Mouse (Mus musculus): ENCODE data around the gene Fut2.

Gene Fut2

GRCm38 (mm10) chr7:45621443-45621842, 44.8 kb downstream of the Fut2 start, which contains the start of gene Izumo1:
TSS of gene Izumo1 (plus strand) at chr7:45621811.
- no peaks in the 10 kb centered on the region for H3K36me3 ChIP-seq (ENCODE audit: insufficient read depth, low read length)
- TF ChIP-seq NANOG (IDR thresholded peaks at IDR 0.05; ENCODE audit: borderline replicate concordance, low read length) (peak; percentile 35; the same call in 1 of the 2 replicates), CTCF (conservative IDR thresholded peaks at IDR 0.05; ENCODE audit: low read length) (no peak)
- peak within 1 kb of the TSS; percentile 46 for H3K4me3 ChIP-seq (replicated peaks; ENCODE audit: low read length)
- H3K9me3 ChIP-seq (ENCODE audit: low read length): no peaks in the 10 kb centered on the region
- H3K4me1 ChIP-seq (replicated peaks; ENCODE audit: low read depth, low read length): peaks cover 32% of the 10 kb centered on the region
- peaks cover 77% of the 10 kb centered on the region for H3K27me3 ChIP-seq (ENCODE audit: insufficient read depth, low read length)

GRCm38 (mm10) chr7:45619592-45619991, 46.6 kb downstream of the Fut2 start:
- no peaks in the 10 kb centered on the region for H3K9me3 ChIP-seq (ENCODE audit: low read length)
- H3K4me1 ChIP-seq (replicated peaks; ENCODE audit: low read depth, low read length): peaks cover 43% of the 10 kb centered on the region
- TF ChIP-seq POU5F1 (IDR thresholded peaks at IDR 0.05; ENCODE audit: borderline replicate concordance, low read length) (no peak), CTCF (conservative IDR thresholded peaks at IDR 0.05; ENCODE audit: low read length) (no peak), NANOG (IDR thresholded peaks at IDR 0.05; ENCODE audit: borderline replicate concordance, low read length) (no peak)
- peaks cover 79% of the 10 kb centered on the region for H3K27me3 ChIP-seq (ENCODE audit: insufficient read depth, low read length)
- no peak overlapping the region for H3K4me3 ChIP-seq (replicated peaks; ENCODE audit: low read length)
- no peaks in the 10 kb centered on the region for H3K36me3 ChIP-seq (ENCODE audit: insufficient read depth, low read length)

GRCm38 (mm10) chr7:45618316-45618715, 47.9 kb downstream of the Fut2 start:
- TF ChIP-seq NANOG (IDR thresholded peaks at IDR 0.05; ENCODE audit: borderline replicate concordance, low read length) (no peak), POU5F1 (IDR thresholded peaks at IDR 0.05; ENCODE audit: borderline replicate concordance, low read length) (no peak), CTCF (conservative IDR thresholded peaks at IDR 0.05; ENCODE audit: low read length) (no peak)
- Histone ChIP-seq H3K9me3 (ENCODE audit: low read length) (no peaks in the 10 kb centered on the region), H3K27me3 (ENCODE audit: insufficient read depth, low read length) (peaks cover 70% of the 10 kb centered on the region), H3K36me3 (ENCODE audit: insufficient read depth, low read length) (no peaks in the 10 kb centered on the region), H3K4me3 (replicated peaks; ENCODE audit: low read length) (no peak overlapping the region), H3K4me1 (replicated peaks; ENCODE audit: low read depth, low read length) (peaks cover 34% of the 10 kb centered on the region)

GRCm38 (mm10) chr7:45617042-45617695, 49.0 kb downstream of the Fut2 start, which contains the start of gene Fut1:
TSS of gene Fut1 (plus strand) at chr7:45617289.
- Histone ChIP-seq H3K4me1 (replicated peaks; ENCODE audit: low read depth, low read length) (peaks cover 34% of the 10 kb centered on the region), H3K36me3 (ENCODE audit: insufficient read depth, low read length) (no peaks in the 10 kb centered on the region), H3K27me3 (ENCODE audit: insufficient read depth, low read length) (peaks cover 61% of the 10 kb centered on the region), H3K4me3 (replicated peaks; ENCODE audit: low read length) (peak within 1 kb of the TSS; percentile 75), H3K9me3 (ENCODE audit: low read length) (no peaks in the 10 kb centered on the region)
- TF ChIP-seq POU5F1 (IDR thresholded peaks at IDR 0.05; ENCODE audit: borderline replicate concordance, low read length): no peak

- TF ChIP-seq CTCF (conservative IDR thresholded peaks at IDR 0.05; ENCODE audit: low read length): no peak
- TF ChIP-seq NANOG (IDR thresholded peaks at IDR 0.05; ENCODE audit: borderline replicate concordance, low read length): no peak
- no peak for TF ChIP-seq POU5F1 (IDR thresholded peaks at IDR 0.05; ENCODE audit: borderline replicate concordance, low read length)
- Histone ChIP-seq H3K9me3 (ENCODE audit: low read length) (no peaks in the 10 kb centered on the region), H3K36me3 (ENCODE audit: insufficient read depth, low read length) (no peaks in the 10 kb centered on the region), H3K4me1 (replicated peaks; ENCODE audit: low read depth, low read length) (peaks cover 28% of the 10 kb centered on the region), H3K27me3 (ENCODE audit: insufficient read depth, low read length) (peaks cover 61% of the 10 kb centered on the region), H3K4me3 (replicated peaks; ENCODE audit: low read length) (no peak overlapping the region)
Observed at GRCm38 (mm10) chr7:45616277-45616676, 49.9 kb downstream of the Fut2 start.

GRCm38 (mm10) chr7:45609511-45609910, 56.7 kb downstream of the Fut2 start:
- peaks cover 7% of the 10 kb centered on the region for H3K4me1 ChIP-seq (replicated peaks; ENCODE audit: low read depth, low read length)
- no peaks in the 10 kb centered on the region for H3K9me3 ChIP-seq (ENCODE audit: low read length)
- TF ChIP-seq NANOG (IDR thresholded peaks at IDR 0.05; ENCODE audit: borderline replicate concordance, low read length) (no peak), CTCF (conservative IDR thresholded peaks at IDR 0.05; ENCODE audit: low read length) (no peak), POU5F1 (IDR thresholded peaks at IDR 0.05; ENCODE audit: borderline replicate concordance, low read length) (no peak)
- no peak overlapping the region for H3K4me3 ChIP-seq (replicated peaks; ENCODE audit: low read length)
- no peaks in the 10 kb centered on the region for H3K36me3 ChIP-seq (ENCODE audit: insufficient read depth, low read length)
- H3K27me3 ChIP-seq (ENCODE audit: insufficient read depth, low read length): peaks cover 12% of the 10 kb centered on the region

GRCm38 (mm10) chr7:45605704-45606289, 60.4 kb downstream of the Fut2 start:
- Histone ChIP-seq H3K9me3 (ENCODE audit: low read length) (no peaks in the 10 kb centered on the region), H3K36me3 (ENCODE audit: insufficient read depth, low read length) (no peaks in the 10 kb centered on the region), H3K4me3 (replicated peaks; ENCODE audit: low read length) (no peak overlapping the region), H3K27me3 (ENCODE audit: insufficient read depth, low read length) (peaks cover 13% of the 10 kb centered on the region; the same call in 1 of the 2 replicates), H3K4me1 (replicated peaks; ENCODE audit: low read depth, low read length) (peaks cover 23% of the 10 kb centered on the region)
- TF ChIP-seq POU5F1 (IDR thresholded peaks at IDR 0.05; ENCODE audit: borderline replicate concordance, low read length): no peak
- no peak for TF ChIP-seq CTCF (conservative IDR thresholded peaks at IDR 0.05; ENCODE audit: low read length)
- no peak for TF ChIP-seq NANOG (IDR thresholded peaks at IDR 0.05; ENCODE audit: borderline replicate concordance, low read length)

GRCm38 (mm10) chr7:45598960-45599879, 67.0 kb downstream of the Fut2 start:
- Histone ChIP-seq H3K4me1 (replicated peaks; ENCODE audit: low read depth, low read length) (peaks cover 58% of the 10 kb centered on the region), H3K9me3 (ENCODE audit: low read length) (peaks cover 4% of the 10 kb centered on the region; the same call in 1 of the 2 replicates), H3K36me3 (ENCODE audit: insufficient read depth, low read length) (no peaks in the 10 kb centered on the region), H3K4me3 (replicated peaks; ENCODE audit: low read length) (no peak overlapping the region), H3K27me3 (ENCODE audit: insufficient read depth, low read length) (0 out of 2 replicates have a peak, but pooled peaks cover 4% of the 10 kb centered on the region)
- TF ChIP-seq CTCF (conservative IDR thresholded peaks at IDR 0.05; ENCODE audit: low read length) (no peak), POU5F1 (IDR thresholded peaks at IDR 0.05; ENCODE audit: borderline replicate concordance, low read length) (no peak), NANOG (IDR thresholded peaks at IDR 0.05; ENCODE audit: borderline replicate concordance, low read length) (no peak)
